Mouse (Mus musculus): ENCODE measurements around the gene Tnrc6b.

Gene Tnrc6b

DNA sequence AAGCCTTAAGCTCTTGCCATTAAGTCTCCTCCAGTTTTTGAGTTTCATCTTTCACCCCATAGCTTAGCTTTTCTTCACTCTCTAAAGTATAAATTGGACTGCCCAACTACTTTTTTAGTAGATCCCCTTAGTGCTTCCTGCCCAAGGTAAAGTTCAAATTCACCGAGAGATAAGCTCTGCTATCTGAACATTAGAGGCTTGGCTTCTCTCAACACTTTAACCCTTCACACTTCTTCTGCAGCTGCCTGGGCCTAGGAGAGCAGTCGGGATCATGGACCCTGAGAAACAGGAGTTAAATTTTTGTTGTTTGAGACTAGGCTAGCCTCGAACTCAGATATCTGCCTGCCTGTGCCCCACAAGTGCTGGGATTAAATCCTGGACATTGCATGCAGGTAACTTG lies 120.1 kb downstream of the Tnrc6b start:
- no peak for TF ChIP-seq GATA4 (IDR thresholded peaks at IDR 0.05; ENCODE audit: insufficient replicate concordance, low read length)

DNA sequence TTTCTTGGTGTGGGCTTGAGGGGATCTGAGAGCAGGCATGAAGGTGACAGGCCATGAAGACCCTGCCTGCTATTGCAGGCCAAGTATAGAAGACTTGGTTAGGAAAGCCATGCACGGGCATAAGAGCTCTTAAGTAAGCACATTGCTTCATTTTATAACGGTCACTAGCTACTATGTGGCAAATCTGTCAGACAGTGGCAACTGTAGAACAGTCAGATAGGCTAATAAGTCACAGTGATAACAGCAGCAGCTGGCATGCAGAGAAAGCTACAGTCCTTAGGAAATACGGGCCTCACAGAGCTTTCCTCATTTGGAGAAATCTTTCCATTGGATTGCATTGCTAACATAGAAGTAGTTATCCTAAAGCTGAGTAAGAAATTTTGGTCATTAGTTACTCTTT lies 121.7 kb downstream of the Tnrc6b start:
- no peak for TF ChIP-seq GATA4 (IDR thresholded peaks at IDR 0.05; ENCODE audit: insufficient replicate concordance, low read length)

DNA sequence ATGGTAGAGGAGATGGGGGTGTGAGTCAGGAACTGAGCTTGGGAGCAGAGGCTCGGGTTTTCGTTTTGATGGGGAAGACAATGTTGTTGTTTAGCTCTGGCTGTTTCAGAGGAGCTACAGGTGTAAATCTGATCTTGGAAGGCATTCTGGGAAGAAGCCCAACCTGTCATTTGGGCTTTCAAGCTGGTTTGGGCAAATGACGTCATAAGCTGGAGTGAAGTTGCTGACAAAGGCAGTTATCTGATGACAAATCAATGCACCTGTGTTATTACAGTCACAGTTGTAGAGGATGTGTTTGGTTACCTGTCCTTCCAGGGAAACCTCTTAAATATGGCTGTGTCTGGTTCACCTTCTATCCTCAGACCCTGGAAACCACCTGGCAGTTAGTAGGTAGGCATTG lies 125.1 kb downstream of the Tnrc6b start:
- no peak for TF ChIP-seq GATA4 (IDR thresholded peaks at IDR 0.05; ENCODE audit: insufficient replicate concordance, low read length)

DNA sequence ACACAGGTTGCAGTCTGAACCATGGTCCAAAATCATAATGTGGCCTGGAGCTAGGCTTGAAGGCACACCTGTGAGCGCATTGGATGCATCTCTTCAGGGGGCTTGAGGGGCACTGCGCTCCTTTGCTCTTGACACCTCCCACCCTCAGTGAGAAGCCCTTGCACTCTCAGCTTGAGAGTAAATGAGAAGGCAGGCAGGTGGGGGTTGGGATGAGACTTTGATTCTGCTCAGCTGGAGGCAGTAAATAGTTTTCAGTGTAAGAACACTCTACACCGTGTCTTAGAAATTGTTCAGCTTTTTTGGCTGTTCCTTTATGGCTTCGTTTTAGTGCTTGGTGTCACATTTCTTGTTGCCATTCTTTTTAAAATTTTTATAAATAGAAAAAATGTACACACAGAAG lies 127.7 kb downstream of the Tnrc6b start:
- TF ChIP-seq GATA4 (IDR thresholded peaks at IDR 0.05; ENCODE audit: insufficient replicate concordance, low read length) = no peak

DNA sequence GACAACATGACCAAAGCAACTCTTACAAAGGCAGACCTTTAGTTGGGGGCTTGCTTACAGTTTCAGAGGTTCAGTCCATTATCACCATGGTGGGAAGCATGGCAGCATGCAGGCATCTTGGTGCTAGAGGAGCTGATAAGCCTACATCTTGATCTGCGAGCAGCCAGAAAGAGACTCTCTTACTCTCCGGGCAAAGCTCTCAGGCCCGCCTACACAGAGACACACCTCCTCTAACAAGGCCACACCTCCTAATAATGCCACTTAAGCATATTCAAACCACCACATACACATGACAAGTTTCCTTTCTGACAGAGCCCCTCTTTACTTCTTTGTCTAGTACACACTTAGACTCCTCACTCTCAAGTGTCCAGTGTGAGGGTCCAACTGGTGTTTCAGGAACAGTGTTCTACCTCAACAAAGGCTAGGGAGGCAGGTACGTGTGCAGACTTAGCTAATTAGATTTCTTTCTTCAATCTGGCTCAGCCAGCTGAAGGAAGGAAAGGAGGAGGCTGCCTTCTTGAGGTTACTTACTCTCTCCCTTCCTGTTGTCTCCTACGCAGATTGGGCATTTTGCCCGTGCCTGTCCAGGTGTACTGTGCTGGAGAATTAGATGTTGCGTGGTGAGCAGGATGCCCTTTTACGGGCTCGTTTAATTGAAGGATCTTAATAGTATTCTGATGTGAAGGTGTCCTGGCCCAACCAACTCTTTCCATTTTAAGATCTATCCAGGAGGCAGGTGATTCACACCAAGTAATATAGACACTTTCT lies 128.7 kb downstream of the Tnrc6b start:
- TF ChIP-seq GATA4 (IDR thresholded peaks at IDR 0.05; ENCODE audit: insufficient replicate concordance, low read length) = no peak

DNA sequence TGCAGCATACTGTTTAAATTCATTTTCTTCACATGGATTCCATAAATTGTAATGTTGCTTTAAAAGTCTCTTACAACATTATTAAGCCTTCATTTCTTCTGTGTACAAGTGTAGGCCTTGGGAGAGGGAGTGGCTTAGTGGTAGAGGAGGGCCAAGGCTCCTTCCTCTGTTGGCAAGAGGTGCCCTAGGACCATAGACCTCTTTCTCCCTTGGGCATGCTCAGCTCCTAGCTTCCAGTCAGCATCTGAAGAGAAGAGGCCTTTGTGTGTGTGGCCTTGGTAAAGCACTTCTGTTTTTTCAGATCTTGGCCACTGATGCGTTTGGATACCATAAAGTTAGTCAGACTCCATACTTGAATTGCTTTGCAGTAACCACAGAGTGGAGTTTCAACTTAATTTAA lies 133.1 kb downstream of the Tnrc6b start:
- TF ChIP-seq GATA4 (IDR thresholded peaks at IDR 0.05; ENCODE audit: insufficient replicate concordance, low read length) = no peak

DNA sequence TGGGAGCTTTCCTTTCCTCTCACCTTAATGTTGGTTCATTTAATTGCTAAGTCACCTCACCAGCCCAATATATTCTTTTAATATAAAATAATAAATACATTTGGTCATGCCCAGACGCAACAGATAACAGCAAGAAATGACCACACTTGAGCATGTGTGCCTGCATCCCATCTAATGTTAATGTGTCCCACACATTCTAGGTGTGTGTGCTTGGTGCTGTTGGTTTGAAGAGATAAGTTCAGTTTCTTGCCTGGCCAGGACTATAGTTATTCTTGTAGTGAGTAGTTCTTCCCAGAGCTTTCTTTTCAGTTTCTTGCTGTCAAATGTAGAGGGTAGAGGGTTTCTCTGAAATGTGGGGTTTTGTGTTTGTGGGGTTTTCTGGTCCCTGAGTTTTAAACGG lies 133.8 kb downstream of the Tnrc6b start:
- TF ChIP-seq GATA4 (IDR thresholded peaks at IDR 0.05; ENCODE audit: insufficient replicate concordance, low read length) = no peak

DNA sequence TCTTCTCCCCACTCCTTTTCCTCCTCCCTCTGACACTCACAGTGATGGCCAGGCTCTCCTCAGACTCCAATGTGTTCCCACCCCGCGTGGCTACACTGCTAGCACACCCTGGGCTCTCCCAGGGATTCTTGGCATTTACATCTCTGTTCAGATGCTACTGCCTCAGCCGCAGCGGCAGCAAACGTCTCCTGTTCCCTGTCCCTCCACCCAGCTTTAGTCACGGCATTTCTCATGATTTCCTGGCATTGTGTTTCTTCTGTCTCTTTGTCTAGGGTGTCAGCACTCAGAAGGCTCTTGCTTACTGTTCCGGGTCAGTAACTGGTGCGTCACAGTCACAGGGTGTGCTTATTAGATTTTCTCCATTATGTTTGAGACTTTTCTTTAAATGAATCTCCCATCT lies 138.9 kb downstream of the Tnrc6b start:
- TF ChIP-seq GATA4 (IDR thresholded peaks at IDR 0.05; ENCODE audit: insufficient replicate concordance, low read length) = no peak

DNA sequence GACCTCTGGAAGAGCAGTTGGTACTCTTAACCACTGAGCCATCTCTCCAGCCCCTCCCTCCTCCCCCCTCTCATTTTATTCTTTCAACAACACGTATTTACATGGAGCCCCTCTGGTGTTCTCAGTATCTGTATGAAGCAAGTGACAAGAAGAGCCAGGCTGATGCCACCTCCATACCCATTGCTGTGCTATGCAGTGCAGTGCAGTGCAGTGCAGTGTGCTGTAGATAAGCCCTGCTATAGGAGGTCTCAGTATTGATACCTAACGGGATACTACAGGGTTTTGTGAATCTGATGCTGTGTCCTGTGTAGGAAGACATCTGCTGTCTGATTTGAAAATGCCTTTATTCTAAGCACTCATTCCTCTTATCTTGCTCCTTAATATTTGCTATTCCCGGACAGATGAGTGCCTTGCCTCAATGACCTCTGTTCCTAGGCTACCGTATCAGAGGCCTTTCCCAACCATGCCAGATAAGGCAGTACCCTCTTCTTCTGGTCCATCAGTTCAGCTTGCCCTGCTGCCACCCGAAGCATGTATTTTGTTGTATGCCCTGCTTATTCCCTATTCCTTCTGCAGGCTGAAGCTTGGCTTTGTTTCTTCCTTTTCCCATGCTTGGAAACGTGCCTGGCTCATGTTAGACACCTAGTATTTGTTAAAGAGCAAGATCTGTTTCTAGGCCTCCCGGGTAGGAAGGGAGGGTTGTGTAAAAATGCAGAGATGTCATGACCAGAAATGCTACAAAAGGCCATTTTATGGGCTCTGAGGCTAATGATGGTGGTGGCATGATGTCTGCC lies 139.8 kb downstream of the Tnrc6b start:
- TF ChIP-seq GATA4 (IDR thresholded peaks at IDR 0.05; ENCODE audit: insufficient replicate concordance, low read length) = no peak

DNA sequence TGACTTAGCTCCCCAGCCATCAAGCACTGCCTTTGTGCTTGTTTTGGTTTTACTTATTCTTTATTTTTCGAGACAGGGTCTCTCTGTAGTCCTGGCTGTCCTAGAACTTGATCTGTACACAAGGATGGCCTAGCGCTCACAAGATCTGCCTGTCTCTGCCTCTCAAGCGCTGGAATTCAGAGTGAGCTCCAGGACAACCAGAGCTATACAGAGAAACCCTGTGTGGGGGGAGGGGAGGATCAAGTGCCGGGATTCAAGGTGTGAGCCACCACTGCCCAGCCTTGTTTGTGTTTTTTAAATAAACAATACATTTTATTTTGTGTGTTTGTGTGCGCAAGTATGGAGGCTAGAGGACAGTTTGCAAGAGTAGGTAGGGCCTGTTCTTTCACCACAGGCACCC lies 141.0 kb downstream of the Tnrc6b start:
- no peak for TF ChIP-seq GATA4 (IDR thresholded peaks at IDR 0.05; ENCODE audit: insufficient replicate concordance, low read length)

DNA sequence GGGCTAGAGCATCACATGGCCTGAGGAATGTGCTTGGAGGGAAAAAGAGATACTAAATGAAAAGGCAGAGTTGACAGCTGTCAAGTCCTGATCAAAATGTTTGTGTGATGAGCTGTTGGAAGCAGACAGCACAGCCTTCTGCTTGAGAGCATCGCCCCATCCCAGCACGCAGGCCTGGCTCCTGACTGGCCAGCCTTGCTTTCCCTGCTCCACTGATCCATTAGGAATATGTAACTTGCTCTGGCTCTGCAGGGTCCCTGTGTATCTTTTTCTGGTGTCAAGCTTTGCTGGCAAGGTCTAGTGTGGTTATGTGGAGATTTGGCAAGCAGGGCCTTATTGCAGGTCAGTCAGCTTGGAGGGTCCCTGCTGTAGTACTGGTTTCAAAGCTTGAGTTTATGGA lies 148.3 kb downstream of the Tnrc6b start:
- TF ChIP-seq GATA4 (IDR thresholded peaks at IDR 0.05; ENCODE audit: insufficient replicate concordance, low read length) = no peak

DNA sequence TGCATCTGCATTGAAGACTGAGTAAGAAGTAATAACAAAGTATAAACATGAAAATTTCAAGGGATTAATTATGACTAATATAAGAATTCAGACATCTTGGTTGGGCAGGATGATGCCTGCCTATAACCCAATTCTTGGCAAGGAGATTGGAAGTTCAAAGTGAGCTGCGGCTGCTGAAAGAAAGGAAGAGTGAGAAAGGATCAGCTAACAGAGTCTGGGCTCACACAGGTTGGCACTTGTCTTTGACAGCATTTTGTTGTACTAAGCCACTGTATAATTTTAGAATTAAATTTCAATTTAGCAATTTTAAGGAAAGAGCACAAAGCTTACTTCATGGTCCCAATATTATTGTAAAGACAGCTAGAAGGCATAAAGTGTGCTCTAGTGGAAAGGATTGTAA lies 150.2 kb downstream of the Tnrc6b start:
- no peak for TF ChIP-seq GATA4 (IDR thresholded peaks at IDR 0.05; ENCODE audit: insufficient replicate concordance, low read length)

DNA sequence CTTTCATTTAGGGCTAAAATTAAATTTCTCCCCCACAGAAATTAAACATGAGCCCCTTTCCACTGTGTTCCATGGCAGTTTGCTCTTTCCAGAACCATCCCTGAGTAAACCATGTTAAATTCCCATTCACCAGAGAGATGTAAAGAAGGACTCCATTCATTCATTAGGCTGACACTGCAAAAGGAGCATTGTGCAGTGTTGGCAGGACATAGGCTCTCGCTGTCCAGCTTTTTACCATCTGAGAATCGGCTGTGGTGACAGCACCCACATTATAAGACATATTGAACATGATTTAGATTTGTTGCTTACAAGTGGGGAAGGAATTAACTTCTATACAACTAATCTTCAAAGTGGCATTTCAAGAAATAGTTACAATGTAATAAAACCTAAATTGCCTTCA lies 150.9 kb downstream of the Tnrc6b start:
- TF ChIP-seq GATA4 (IDR thresholded peaks at IDR 0.05; ENCODE audit: insufficient replicate concordance, low read length) = no peak

DNA sequence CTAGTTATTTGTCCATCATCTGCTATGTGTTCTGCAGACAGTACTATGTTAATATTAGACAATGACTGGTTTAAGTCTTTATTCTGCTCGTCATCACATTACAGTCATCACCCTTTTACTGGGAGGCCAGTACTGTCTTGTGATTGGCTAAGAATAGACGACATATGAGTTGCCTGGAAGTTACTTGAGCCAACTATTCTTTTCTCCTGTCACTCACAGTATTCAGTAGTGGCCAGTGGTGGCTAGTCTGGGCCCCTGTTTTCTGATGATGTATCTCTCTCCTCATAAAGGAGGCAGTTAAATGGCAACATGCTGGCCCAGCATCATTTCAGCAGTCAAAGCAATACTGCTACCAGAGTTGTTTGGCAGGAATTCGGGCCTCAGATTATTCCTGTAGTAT lies 163.6 kb downstream of the Tnrc6b start:
- no peak for TF ChIP-seq GATA4 (IDR thresholded peaks at IDR 0.05; ENCODE audit: insufficient replicate concordance, low read length)

DNA sequence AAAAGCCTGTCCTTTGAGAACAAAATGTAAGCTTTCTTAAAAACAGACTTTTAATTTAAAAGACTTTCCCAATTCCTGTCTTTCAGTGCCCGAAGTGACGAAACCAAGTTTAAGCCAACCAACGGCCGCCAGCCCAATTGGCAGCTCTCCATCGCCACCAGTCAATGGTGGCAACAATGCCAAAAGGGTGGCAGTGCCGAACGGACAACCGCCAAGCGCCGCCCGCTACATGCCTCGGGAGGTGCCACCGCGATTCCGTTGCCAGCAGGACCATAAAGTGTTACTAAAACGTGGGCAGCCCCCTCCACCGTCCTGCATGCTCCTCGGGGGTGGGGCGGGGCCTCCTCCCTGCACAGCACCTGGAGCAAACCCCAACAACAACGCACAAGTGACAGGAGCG lies 165.1 kb downstream of the Tnrc6b start:
- no peak for TF ChIP-seq GATA4 (IDR thresholded peaks at IDR 0.05; ENCODE audit: insufficient replicate concordance, low read length)

DNA sequence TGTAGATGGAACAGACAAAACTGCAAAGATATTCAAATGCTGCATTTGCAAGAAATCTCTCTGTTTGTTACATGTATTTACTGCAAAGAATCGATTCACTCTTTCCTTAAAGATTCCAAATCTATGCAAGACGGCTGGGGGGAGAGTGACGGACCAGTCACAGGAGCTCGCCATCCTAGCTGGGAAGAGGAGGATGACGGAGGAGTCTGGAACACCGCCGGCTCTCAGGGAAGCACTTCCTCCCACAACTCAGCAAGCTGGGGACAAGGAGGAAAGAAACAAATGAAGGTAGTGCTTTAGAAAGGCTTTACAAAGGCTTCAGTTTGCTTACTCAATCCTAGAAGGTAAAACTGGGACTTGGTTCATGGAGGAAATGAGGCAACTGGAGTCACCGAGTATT lies 173.0 kb downstream of the Tnrc6b start:
- no peak for TF ChIP-seq GATA4 (IDR thresholded peaks at IDR 0.05; ENCODE audit: insufficient replicate concordance, low read length)

Measured in liver, adult (tissue).